Mouse (Mus musculus) limb, embryonic 11.5 days (tissue): ENCODE measurements around the gene BC035044. TPM values are rescaled to one million over a fixed set of nuclear protein-coding genes. Genes with fewer than 3 reads are reported as not detected.

Experiments used
- ATAC-seq: fragments of 200-750 bp; cut with Nextera tagmentation; 2 replicates; pipeline ENCODE4 v1.8.0; 2017; ENCODE audit warnings: low read depth; ENCODE audit not compliant: insufficient number of reproducible peaks, low FRiP score, low TSS enrichment
- DNase-seq: peaks from one replicate; pipeline ENCODE4 v3.0.0-alpha.2; 2015; ENCODE audit warnings: low spot score
- H3K27ac ChIP-seq: fragments of 300-500 bp; sonication (generic); replicated peaks from 2 replicates; pipeline ENCODE4 v1.5.1; 2014; ENCODE audit warnings: low read depth, mild to moderate bottlenecking, low read length
- H3K27me3 ChIP-seq: fragments of 300-500 bp; sonication (generic); 2 replicates; pipeline ENCODE4 v1.6.1; 2014; ENCODE audit warnings: mild to moderate bottlenecking, low read length, mixed read lengths; ENCODE audit not compliant: control insufficient read depth, insufficient read depth
- H3K36me3 ChIP-seq: fragments of 300-500 bp; sonication (generic); 2 replicates; pipeline ENCODE4 v1.6.1; 2014; ENCODE audit warnings: mild to moderate bottlenecking, low read length, moderate library complexity, mixed read lengths; ENCODE audit not compliant: control insufficient read depth, insufficient read depth
- H3K4me1 ChIP-seq: fragments of 300-500 bp; sonication (generic); 2 replicates; pipeline ENCODE4 v1.6.1; 2014; ENCODE audit warnings: low read length, mixed read lengths; ENCODE audit not compliant: control insufficient read depth, insufficient read depth
- H3K4me2 ChIP-seq: fragments of 300-500 bp; sonication (generic); 2 replicates; pipeline ENCODE4 v1.6.1; 2014; ENCODE audit warnings: low read depth, mild to moderate bottlenecking, moderate library complexity; ENCODE audit not compliant: severe bottlenecking
- H3K4me3 ChIP-seq: fragments of 300-500 bp; sonication (generic); 2 replicates; pipeline ENCODE4 v1.5.1; 2014; ENCODE audit warnings: low read depth, low read length
- H3K9ac ChIP-seq: fragments of 300-500 bp; sonication (generic); 2 replicates; pipeline ENCODE4 v1.6.1; 2014; ENCODE audit warnings: mild to moderate bottlenecking, low read length
- H3K9me3 ChIP-seq: fragments of 300-500 bp; sonication (generic); 2 replicates; pipeline ENCODE4 v1.6.1; 2016; ENCODE audit warnings: low read length; ENCODE audit not compliant: control insufficient read depth
- WGBS: fragments of 180-500 bp; shearing (Covaris S2); extraction: QIAGEN DNeasy Blood & Tissue Kit; methylation state at CpG from one replicate; pipeline ENCODE4 v1.1.7; 2014; 5-methylcytosine and 5-hydroxymethylcytosine counted together
- polyA plus RNA-seq: library from polyadenylated mRNA; unstranded; fragments of >200 nt; fragmentation: Nextera tagmentation; extraction: Ambion mirVana; gene quantifications from 2 replicates; pipeline ENCODE4 v1.2.1, GENCODE M21; 2014

The BC035044 gene
- polyA plus RNA-seq, 1 experiment from 2014 or later: 0.96 TPM

GRCm38 (mm10) chr6:128854895-128855294 lies 36.0 kb downstream of the BC035044 start:
- ATAC-seq (no peak), DNase-seq (no peak)
- no peaks in the 10 kb centered on the region for H3K27me3 ChIP-seq
- no peaks in the 10 kb centered on the region for H3K36me3 ChIP-seq
- H3K4me1 ChIP-seq: no peaks in the 10 kb centered on the region
- no peaks in the 10 kb centered on the region for H3K9me3 ChIP-seq
- no peak overlapping the region for H3K4me2 ChIP-seq
- WGBS: 85% methylated on average over 3 of the region's 3 CpGs
- no peak overlapping the region for H3K27ac ChIP-seq
- H3K9ac ChIP-seq: no peak overlapping the region
- H3K4me3 ChIP-seq: no peak overlapping the region

DNA sequence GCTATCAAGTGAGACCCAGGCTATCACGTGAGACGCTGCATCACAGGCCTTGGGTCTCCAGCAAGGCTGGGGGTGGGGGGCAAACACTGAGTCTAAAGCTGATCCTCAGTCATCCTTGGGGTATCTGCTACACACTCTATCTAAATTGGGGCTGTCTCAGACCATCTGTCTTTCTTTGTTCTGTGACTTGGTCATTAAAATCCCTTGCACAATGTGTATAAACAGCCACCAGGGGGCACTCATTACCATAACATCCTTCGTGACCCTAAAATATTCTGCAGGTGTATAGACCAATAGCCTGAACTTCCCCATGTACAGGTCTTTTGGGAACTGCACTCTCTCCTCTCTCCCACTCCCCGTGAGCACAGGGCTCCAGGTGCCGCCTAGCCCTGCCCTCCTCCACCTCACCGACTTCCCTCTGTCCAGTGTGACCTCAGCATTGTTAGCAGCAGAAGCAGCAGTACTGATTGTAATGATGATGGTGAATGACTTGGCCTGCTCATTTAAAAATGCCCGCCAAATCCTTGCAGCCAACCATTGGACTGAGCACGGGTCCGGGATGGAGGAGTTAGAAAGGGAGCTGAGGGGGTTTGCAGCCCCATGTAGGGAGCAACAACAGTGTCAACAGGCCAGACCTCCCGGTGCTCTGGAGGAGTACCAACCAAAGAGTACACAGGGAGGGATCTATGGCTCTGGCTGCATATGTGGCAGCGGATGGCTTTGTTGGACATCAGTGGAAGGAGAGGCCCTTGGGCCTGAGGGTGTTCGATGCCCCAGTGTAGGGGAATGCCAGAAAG lies 36.7 kb downstream of the BC035044 start:
- no peak overlapping the region for H3K27ac ChIP-seq
- peak; percentile 66 for ATAC-seq
- H3K4me1 ChIP-seq: no peaks in the 10 kb centered on the region
- H3K4me2 ChIP-seq: peak overlapping the region; percentile 22
- H3K9ac ChIP-seq: peak overlapping the region; percentile 22; the same call in 1 of the 2 replicates
- H3K27me3 ChIP-seq: no peaks in the 10 kb centered on the region
- H3K9me3 ChIP-seq: no peaks in the 10 kb centered on the region
- DNase-seq: peak; percentile 76
- WGBS: 44% methylated on average over 12 of the region's 12 CpGs
- H3K4me3 ChIP-seq: no peak overlapping the region
- H3K36me3 ChIP-seq: no peaks in the 10 kb centered on the region

GRCm38 (mm10) chr6:128852766-128853165 lies 38.2 kb downstream of the BC035044 start:
- H3K4me1 ChIP-seq: no peaks in the 10 kb centered on the region
- no peak overlapping the region for H3K4me3 ChIP-seq
- H3K27ac ChIP-seq: no peak overlapping the region
- H3K4me2 ChIP-seq: no peak overlapping the region
- WGBS: 89% methylated on average over 3 of the region's 3 CpGs
- no peaks in the 10 kb centered on the region for H3K27me3 ChIP-seq
- no peak overlapping the region for H3K9ac ChIP-seq
- no peak for ATAC-seq
- no peaks in the 10 kb centered on the region for H3K36me3 ChIP-seq
- DNase-seq: no peak
- no peaks in the 10 kb centered on the region for H3K9me3 ChIP-seq

DNA sequence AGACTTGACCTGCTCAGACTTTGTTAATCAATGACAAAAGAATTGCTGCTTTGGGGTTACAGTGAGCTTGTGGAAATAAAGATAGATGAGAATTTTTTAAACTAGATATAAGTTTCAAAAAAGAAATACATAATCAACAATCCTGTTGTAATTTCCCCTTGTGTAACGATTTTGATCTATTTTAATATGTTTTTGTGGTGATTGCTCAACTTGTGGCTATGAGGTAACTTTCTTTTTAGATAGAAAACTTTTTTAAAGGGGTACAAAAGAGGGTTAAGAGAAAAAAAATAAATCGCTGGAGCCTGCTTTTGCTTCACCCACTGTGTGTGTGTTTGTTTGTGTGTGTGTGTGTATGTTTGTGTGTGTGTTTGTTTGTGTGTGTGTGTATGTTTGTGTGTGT lies 39.8 kb downstream of the BC035044 start:
- no peak overlapping the region for H3K4me3 ChIP-seq
- H3K27ac ChIP-seq: no peak overlapping the region
- no peaks in the 10 kb centered on the region for H3K4me1 ChIP-seq
- ATAC-seq (no peak), DNase-seq (no peak)
- no peak overlapping the region for H3K4me2 ChIP-seq
- no peaks in the 10 kb centered on the region for H3K27me3 ChIP-seq
- no peak overlapping the region for H3K9ac ChIP-seq
- WGBS: 85% methylated on average over 2 of the region's 2 CpGs
- H3K36me3 ChIP-seq: no peaks in the 10 kb centered on the region
- no peaks in the 10 kb centered on the region for H3K9me3 ChIP-seq

DNA sequence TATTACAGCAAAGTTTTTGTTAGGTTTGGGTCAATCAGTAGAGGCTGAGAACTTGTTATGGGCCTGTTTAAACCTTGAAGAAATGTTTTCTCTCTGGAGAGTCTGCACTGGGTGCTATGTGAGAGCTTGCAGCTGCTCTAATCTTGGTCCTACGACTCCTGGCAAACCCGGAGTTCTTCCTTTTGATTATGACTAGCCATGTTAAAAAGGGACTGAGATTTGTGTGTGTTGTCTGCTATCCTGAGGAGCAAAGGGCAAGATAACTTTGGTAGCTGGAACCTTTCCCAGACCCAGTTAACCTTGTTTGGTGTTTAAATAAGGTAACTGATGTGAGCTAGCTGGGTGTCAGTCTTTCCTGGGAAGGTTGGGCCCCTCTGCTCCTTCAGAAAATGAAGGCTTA lies 40.3 kb downstream of the BC035044 start:
- Histone ChIP-seq H3K4me3 (no peak overlapping the region), H3K4me1 (no peaks in the 10 kb centered on the region), H3K36me3 (no peaks in the 10 kb centered on the region), H3K9ac (no peak overlapping the region), H3K4me2 (no peak overlapping the region), H3K9me3 (no peaks in the 10 kb centered on the region), H3K27ac (no peak overlapping the region), H3K27me3 (no peaks in the 10 kb centered on the region)
- WGBS: 87% methylated on average over 2 of the region's 2 CpGs
- ATAC-seq (no peak), DNase-seq (no peak)

GRCm38 (mm10) chr6:128849902-128850301 lies 41.0 kb downstream of the BC035044 start:
- H3K36me3 ChIP-seq: no peaks in the 10 kb centered on the region
- 58% methylated on average over 2 of the region's 2 CpGs for WGBS
- H3K9ac ChIP-seq: no peak overlapping the region
- no peak overlapping the region for H3K27ac ChIP-seq
- no peak for ATAC-seq
- H3K4me1 ChIP-seq: no peaks in the 10 kb centered on the region
- DNase-seq: peak; percentile 82
- no peak overlapping the region for H3K4me2 ChIP-seq
- H3K27me3 ChIP-seq: no peaks in the 10 kb centered on the region
- no peak overlapping the region for H3K4me3 ChIP-seq
- H3K9me3 ChIP-seq: no peaks in the 10 kb centered on the region

GRCm38 (mm10) chr6:128847401-128847800 lies 43.5 kb downstream of the BC035044 start:
- Histone ChIP-seq H3K4me2 (no peak overlapping the region), H3K27ac (no peak overlapping the region), H3K4me3 (no peak overlapping the region), H3K27me3 (no peaks in the 10 kb centered on the region), H3K36me3 (no peaks in the 10 kb centered on the region), H3K9me3 (no peaks in the 10 kb centered on the region), H3K9ac (no peak overlapping the region), H3K4me1 (no peaks in the 10 kb centered on the region)
- WGBS: 95% methylated on average over 4 of the region's 4 CpGs
- ATAC-seq (no peak), DNase-seq (no peak)

DNA sequence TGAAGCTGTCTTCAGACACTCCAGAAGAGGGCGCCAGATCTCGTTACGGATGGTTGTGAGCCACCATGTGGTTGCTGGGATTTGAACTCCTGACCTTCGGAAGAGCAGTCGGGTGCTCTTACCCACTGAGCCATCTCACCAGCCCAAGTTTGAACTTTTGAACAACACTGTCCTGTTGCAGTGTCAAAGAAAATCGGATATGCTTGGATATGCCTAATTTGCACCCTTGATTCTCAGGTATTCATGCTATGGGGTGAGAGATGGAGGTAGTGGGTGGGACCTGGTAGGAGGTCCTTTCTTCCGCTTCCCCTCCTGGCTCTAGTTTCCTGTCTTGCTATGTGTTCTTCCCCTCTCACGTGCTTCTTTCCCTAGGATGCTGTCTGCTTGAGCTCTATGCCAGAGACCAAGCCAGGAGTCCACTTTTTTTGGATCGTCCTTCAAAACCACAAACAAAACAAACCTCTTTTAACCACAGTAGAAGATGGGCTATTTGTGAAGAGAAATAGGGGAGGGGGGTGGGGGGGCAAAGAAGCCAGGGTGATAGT lies 44.9 kb downstream of the BC035044 start:
- no peak for ATAC-seq
- no peak overlapping the region for H3K27ac ChIP-seq
- H3K9ac ChIP-seq: no peak overlapping the region
- H3K9me3 ChIP-seq: no peaks in the 10 kb centered on the region
- H3K27me3 ChIP-seq: no peaks in the 10 kb centered on the region
- no peak overlapping the region for H3K4me2 ChIP-seq
- no peaks in the 10 kb centered on the region for H3K36me3 ChIP-seq
- DNase-seq: no peak
- no peaks in the 10 kb centered on the region for H3K4me1 ChIP-seq
- no peak overlapping the region for H3K4me3 ChIP-seq
- 75% methylated on average over 6 of the region's 9 CpGs for WGBS
